Mouse (Mus musculus) stomach, adult 2 months (tissue): ENCODE results near the gene Astn1. TPM values are rescaled to one million over a fixed set of nuclear protein-coding genes. Genes with fewer than 3 reads are reported as not detected.

Experiments used
- polyA plus RNA-seq: library from polyadenylated mRNA; depleted of rRNA; stranded (reverse); fragments of >200 nt; gene quantifications from 2 replicates; pipeline ENCODE4 v1.2.3, GENCODE M21; 2012; rRNA removed

Astn1 gene
- polyA plus RNA-seq = 0.31 and 0.70 TPM in 2 replicates

GRCm38 (mm10) chr1:158361964-158362291 lies at the start of gene Astn1:
TSS of gene Astn1 (plus strand) at chr1:158362273.

GRCm38 (mm10) chr1:158356051-158356461 lies 6.0 kb upstream of the Astn1 start, which contains the start of gene Brinp2:
TSS of gene Brinp2 (minus strand) at chr1:158356326.

Other genes with a start within 250 kb of the Astn1 start
- 1.4 TPM in 2 replicates for gene Brinp2, start 5.9 kb upstream of the Astn1 start, polyA plus RNA-seq